Mouse (Mus musculus): ENCODE data around the gene Esp1.
"Not testable (repeated sequence)": the region's sequence is repeated elsewhere in the genome, so short reads cannot be mapped to it uniquely, and the experiment has no call there.

The Esp1 gene
- long read RNA-seq, experiment 1 = 0 reads
- long read RNA-seq, experiment 2 = 0 reads

DNA sequence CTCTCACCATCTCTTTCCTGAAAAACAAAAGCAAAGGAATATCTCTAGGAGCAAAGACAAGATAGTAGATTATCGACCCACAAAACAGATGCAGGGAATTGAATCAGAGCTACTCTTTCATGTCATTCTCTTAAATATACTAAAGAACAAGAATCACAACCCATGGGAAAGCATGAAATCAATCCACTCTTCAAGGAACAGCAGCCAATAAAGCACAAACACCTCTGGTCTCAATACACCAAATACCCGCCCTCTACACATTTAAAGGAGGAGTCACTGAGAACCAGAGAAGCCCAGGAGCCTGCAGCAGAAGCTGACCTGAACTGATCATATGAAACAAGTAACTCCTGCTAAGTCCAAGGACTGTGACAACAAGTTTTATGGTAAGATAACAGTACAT, at the start of gene Esp1:
Gene Esp1, plus strand, starts transcription at position 301 of the 400 bp plus-strand sequence.
- intact Hi-C loops (cut with DNase I) = no loop called here

- intact Hi-C loops (cut with DNase I) = no loop called here
Measured at GRCm38 (mm10) chr17:40716273-40716672, 10.6 kb upstream of the Esp1 start.

- intact Hi-C loops (cut with DNase I) = not testable (repeated sequence)
Measured at GRCm38 (mm10) chr17:40717055-40717454, 9.9 kb upstream of the Esp1 start.

GRCm38 (mm10) chr17:40731296-40731695, 4.4 kb downstream of the Esp1 start:
- intact Hi-C loops (cut with DNase I) = no loop called here

DNA sequence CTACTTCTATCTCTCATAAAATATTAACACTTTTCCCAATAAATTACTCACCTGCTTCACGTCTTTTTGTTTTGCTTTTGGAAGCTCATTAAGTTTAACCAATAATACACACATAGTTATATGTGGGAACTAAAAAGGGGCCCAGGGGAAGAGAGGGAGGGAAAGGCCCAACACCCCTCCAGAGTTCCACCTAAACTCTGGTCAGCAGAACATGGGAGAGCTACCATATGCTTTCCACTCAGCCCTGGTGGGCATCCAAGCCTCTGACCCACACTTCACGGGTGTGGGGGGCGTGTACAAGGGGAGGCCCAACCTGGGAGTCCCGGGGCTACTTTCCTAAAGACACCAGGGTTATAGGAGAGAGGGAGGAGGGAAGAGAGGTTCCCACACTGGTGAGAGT, 4.8 kb downstream of the Esp1 start:
- intact Hi-C loops (cut with DNase I) = no loop called here

- intact Hi-C loops (cut with DNase I) = no loop called here
Measured at GRCm38 (mm10) chr17:40763662-40764061, 36.7 kb downstream of the Esp1 start.

DNA sequence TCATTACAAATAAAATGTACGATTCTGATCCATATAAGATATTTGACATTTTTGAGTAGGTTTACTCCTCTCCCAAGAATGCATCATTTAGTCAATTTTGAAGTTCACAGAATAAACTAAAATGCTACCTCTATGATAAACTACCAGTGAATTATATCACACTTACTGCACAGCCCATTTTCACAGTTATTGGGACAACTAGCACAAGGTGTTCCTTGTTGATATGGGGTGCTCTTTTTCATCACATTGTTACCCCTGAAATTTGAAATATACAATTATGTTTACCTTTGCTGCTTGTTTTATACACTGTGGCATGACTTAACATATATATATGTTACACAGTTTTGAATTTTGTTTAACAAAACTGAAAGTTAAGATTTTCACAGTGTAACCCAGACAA, 40.2 kb downstream of the Esp1 start:
- intact Hi-C loops (cut with DNase I) = no loop called here
